26 mouse cellular contexts compared by ENCODE assay signal in genomic region chr9:44993268-44993667, GRCm38 (mm10). TPM values are rescaled to one million over a fixed set of nuclear protein-coding genes. Genes with fewer than 3 reads are reported as not detected.
A peak's percentile ranks its signal among the peaks of the same experiment; 100 is the strongest.
DNase-seq lines count a peak whose midpoint lies in the region; ATAC-seq and TF ChIP-seq lines count a peak whose summit lies in the region.
"Had no signal": no experiment of that assay in that cellular context is flagged by ENCODE, and none has a peak within 500 bp of the region (broad histone marks: within the 10 kb centered on the region; RNA-seq: fewer than 3 reads in every experiment).

No protein-coding gene starts in this region.

- in situ Hi-C loops in Patski (cut with MboI; ENCODE audit: low pct_unique_long_range_greater_than_20kb), result no loop called here

- CTCF ChIA-PET in Patski (lab: Charles Lee), result interaction anchor here (1.7 kb wide), 1 partner anchor 8 kb away, joined by 3 read pairs; no protein-coding TSS in a partner anchor

- H3K36me3 ChIP-seq in MEL (ENCODE audit: control insufficient read depth in 1 of 2, insufficient read depth in 2 of 2, low read length in 2 of 2), result peaks cover 0 to 42% of the 10 kb centered on the region in 2 experiments; a peak in 2 of 4 replicates
- H3K36me3 ChIP-seq in heart, adult 2 months (ENCODE audit: control insufficient read depth, insufficient read depth, low read length), result no peaks in the 10 kb centered on the region
- H3K36me3 ChIP-seq: embryonic facial prominence, embryonic 13.5 days; forebrain, embryonic 12.5 days; G1E; hindbrain, embryonic 10.5 days; intestine, embryonic 15.5 days had no signal

- DNase-seq in 3T3-L1 (ENCODE audit: low read depth, low spot score), result peak; percentile 77
- peak; percentile 95 for DNase-seq in MEL (ENCODE audit: low read depth, low spot score)
- peak; percentile 61 for DNase-seq in Patski (ENCODE audit: low read depth, low spot score)
- DNase-seq in yolk sac, embryonic 10.5 days (ENCODE audit: low spot score), result no peak
- DNase-seq in heart, adult 2 months, result no peak
- DNase-seq: adrenal gland, postnatal 25 days; B cell, adult 2 months; cerebellum, adult 11 months; cerebellum, adult 8-10 months; cerebellum, postnatal 25 days; gastrocnemius, postnatal 25 days; kidney, adult 2 months had no signal

- 0 out of 2 replicates have a peak overlapping the region, but pooled peaks have one; percentile 19 for H3K9ac ChIP-seq in MEL (ENCODE audit: control insufficient read depth, low read depth, low read length, poor library complexity, severe bottlenecking)
- no peak overlapping the region for H3K9ac ChIP-seq in heart, adult 2 months (ENCODE audit: low read depth, low read length)
- H3K9ac ChIP-seq: embryonic facial prominence, embryonic 13.5 days; forebrain, embryonic 12.5 days; hindbrain, embryonic 14.5 days; intestine, embryonic 15.5 days had no signal

- H3K27me3 ChIP-seq in MEL (ENCODE audit: control insufficient read depth in 1 of 2, insufficient read depth in 2 of 2, low read length in 2 of 2), result no peaks in the 10 kb centered on the region
- H3K27me3 ChIP-seq in Patski, result peaks cover 42% of the 10 kb centered on the region
- no peaks in the 10 kb centered on the region for H3K27me3 ChIP-seq in heart, adult 2 months (ENCODE audit: control insufficient read depth, insufficient read depth, low read length)
- H3K27me3 ChIP-seq: intestine, embryonic 15.5 days had no signal

- TF ChIP-seq RAD21 in MEL (IDR thresholded peaks at IDR 0.05; ENCODE audit: low read depth, low read length), result no peak

- no peaks in the 10 kb centered on the region for H3K9me3 ChIP-seq in MEL (replicated peaks; ENCODE audit: insufficient read depth, low read length)
- H3K9me3 ChIP-seq: embryonic facial prominence, embryonic 13.5 days; forebrain, embryonic 12.5 days; G1E; hindbrain, embryonic 10.5 days; intestine, embryonic 15.5 days had no signal

- peaks cover 31 to 44% of the 10 kb centered on the region in 2 experiments for H3K4me1 ChIP-seq in MEL (ENCODE audit: control insufficient read depth in 1 of 2, insufficient read depth in 2 of 2, low read length in 2 of 2)
- no peaks in the 10 kb centered on the region for H3K4me1 ChIP-seq in heart, adult 2 months (ENCODE audit: control insufficient read depth, insufficient read depth, low read length)
- H3K4me1 ChIP-seq: embryonic facial prominence, embryonic 13.5 days; forebrain, embryonic 12.5 days; hindbrain, embryonic 10.5 days; intestine, embryonic 15.5 days had no signal

- 79% methylated on average over 2 of the region's 2 CpGs for WGBS in heart, adult 2 months

- no peak for TF ChIP-seq CTCF in MEL (IDR thresholded peaks at IDR 0.05 in 2 of 3, conservative IDR thresholded peaks at IDR 0.05 in 1 of 3; ENCODE audit: control insufficient read depth in 1 of 3, insufficient read depth in 1 of 3, low read depth in 2 of 3, low read length in 3 of 3, poor library complexity in 1 of 3, severe bottlenecking in 1 of 3)
- no peak for TF ChIP-seq CTCF in Patski (IDR thresholded peaks at IDR 0.05)
- no peak for TF ChIP-seq CTCF in heart, adult 2 months (IDR thresholded peaks at IDR 0.05)

- POLR2A ChIA-PET in Patski (lab: Charles Lee), result interaction anchor here (0.9 kb wide), 1 partner anchor 14 kb away, joined by 3 read pairs; no protein-coding TSS in a partner anchor

- TF ChIP-seq EP300 in MEL (IDR thresholded peaks at IDR 0.05; ENCODE audit: low read depth in 1 of 2, low read length in 2 of 2), result peak; percentile 82
- no peak for TF ChIP-seq EP300 in heart, adult 2 months (IDR thresholded peaks at IDR 0.05; ENCODE audit: insufficient read depth, low read depth, low read length)

- H3K4me3 ChIP-seq in MEL (ENCODE audit: control insufficient read depth in 1 of 2, insufficient read depth in 1 of 2, low read depth in 2 of 2, low read length in 2 of 2), result peak overlapping the region in 1 of 2 experiments; percentile 44; a peak in 2 of 4 replicates
- no peak overlapping the region for H3K4me3 ChIP-seq in heart, adult 2 months
- H3K4me3 ChIP-seq: embryonic facial prominence, embryonic 13.5 days; forebrain, embryonic 12.5 days; hindbrain, embryonic 10.5 days; intestine, embryonic 15.5 days had no signal

- intact Hi-C loops in heart, adult 2 months (cut with DNase I), result no loop called here

- peak overlapping the region; percentile 92 for H3K27ac ChIP-seq in MEL (ENCODE audit: control insufficient read depth, low read depth, low read length)
- H3K27ac ChIP-seq in heart, adult 2 months, result no peak overlapping the region
- H3K27ac ChIP-seq: embryonic facial prominence, embryonic 13.5 days; forebrain, embryonic 12.5 days; hindbrain, embryonic 10.5 days; hindbrain, embryonic 14.5 days; intestine, embryonic 15.5 days had no signal

- no peaks in the 10 kb centered on the region for H3K79me2 ChIP-seq in MEL (ENCODE audit: control insufficient read depth, insufficient read depth, low read length, poor library complexity)
- H3K79me2 ChIP-seq in heart, adult 2 months (replicated peaks; ENCODE audit: control insufficient read depth, insufficient read depth, low read length), result no peaks in the 10 kb centered on the region

- no peak for TF ChIP-seq POLR2A in MEL (IDR thresholded peaks at IDR 0.05; ENCODE audit: control insufficient read depth in 1 of 2, insufficient read depth in 1 of 2, low read depth in 1 of 2, low read length in 2 of 2, poor library complexity in 1 of 2)
- no peak for TF ChIP-seq POLR2A in heart, adult 2 months (IDR thresholded peaks at IDR 0.05; ENCODE audit: insufficient read depth, low read depth, low read length)

- ATAC-seq in Patski, result no peak
- 0 out of 2 replicates have a peak, but pooled peaks have one; percentile 47 for ATAC-seq in megakaryocyte-erythroid progenitor cell, adult 5-6 weeks (replicated peaks; ENCODE audit: low FRiP score, low TSS enrichment, poor library complexity, severe bottlenecking)
- ATAC-seq: CD4-positive, CD25-positive, alpha-beta regulatory T cell, adult 4 months; forebrain, embryonic 16.5 days; intestine, embryonic 15.5 days had no signal

TF ChIP-seq in MEL, 35 proteins besides CTCF, POLR2A, EP300 and RAD21 (continues in another document):
- TF ChIP-seq MAFK (IDR thresholded peaks at IDR 0.05; ENCODE audit: borderline replicate concordance, low read depth, low read length), result 0 out of 2 replicates have a peak, but pooled peaks have one; percentile 58
- no peak for TF ChIP-seq USF2 (IDR thresholded peaks at IDR 0.05; ENCODE audit: borderline replicate concordance in 1 of 2, insufficient read depth in 1 of 2, low read depth in 1 of 2, low read length in 2 of 2)
- 0 out of 2 replicates have a peak, but pooled peaks have one; percentile 25 for TF ChIP-seq BHLHE40 (IDR thresholded peaks at IDR 0.05; ENCODE audit: borderline replicate concordance, low read depth, low read length)
- TF ChIP-seq ETS1 (IDR thresholded peaks at IDR 0.05; ENCODE audit: low read depth, low read length), result peak; percentile 92
- TF ChIP-seq SMC3 (IDR thresholded peaks at IDR 0.05; ENCODE audit: low read depth, low read length), result peak; percentile 12; the same call in 1 of the 2 replicates
- TF ChIP-seq TCF12 (IDR thresholded peaks at IDR 0.05; ENCODE audit: low read depth, low read length), result peak; percentile 61; the same call in 1 of the 2 replicates
- TF ChIP-seq MYC (IDR thresholded peaks at IDR 0.05; ENCODE audit: low read depth, low read length), result 0 out of 2 replicates have a peak, but pooled peaks have one; percentile 29

RNA-seq across cellular contexts. Expression of gene Cd3d, which starts 11.7 kb away (rescaled TPM):
- 0.10 TPM in 1 of 2 replicates, not detected in the other for total RNA-seq in MEL (2012; rRNA removed)
- polyA plus RNA-seq in MEL (2012; ENCODE audit: insufficient read depth in 1 of 2, insufficient read length in 2 of 2, low read depth in 1 of 2, low replicate concordance in 2 of 2, missing spikeins in 1 of 2) (not detected), Patski (2021) (not detected)
- total RNA-seq in megakaryocyte-erythroid progenitor cell, adult 5-6 weeks (2014; fragmentation: Nextera tagmentation), result 5.5 and 24.0 TPM in 2 replicates
- not detected in 2 replicates for total RNA-seq in megakaryocyte-erythroid progenitor cell, adult 5-6 weeks (2017)
- total RNA-seq in heart, adult 2 months (2021), result under 1 TPM in 1 of 2 experiments, not detected in 1; 0.66 TPM
- polyA plus RNA-seq in heart, adult 2 months (2012; rRNA removed), result 0.29 and 0.92 TPM in 2 replicates
- total RNA-seq: adrenal gland, postnatal 25 days; G1E; gastrocnemius, adult 18-20 months; gastrocnemius, postnatal 25 days had no signal
- polyA plus RNA-seq: embryonic facial prominence, embryonic 13.5 days; forebrain, embryonic 12.5 days; forebrain, embryonic 16.5 days; G1E; heart, embryonic 14.5 days; hindbrain, embryonic 10.5 days; hindbrain, embryonic 14.5 days; intestine, embryonic 15.5 days had no signal

RNA-seq across cellular contexts. Expression of gene Cd3g, which starts 13.0 kb away (rescaled TPM):
- 0.35 and 0.42 TPM in 2 replicates for total RNA-seq in MEL (2012; rRNA removed)
- under 1 TPM in 1 of 2 experiments, not detected in 1; 0.47 TPM for polyA plus RNA-seq in MEL (2012; ENCODE audit: insufficient read depth in 1 of 2, insufficient read length in 2 of 2, low read depth in 1 of 2, low replicate concordance in 2 of 2, missing spikeins in 1 of 2)
- polyA plus RNA-seq in Patski (2021), result not detected
- total RNA-seq in megakaryocyte-erythroid progenitor cell, adult 5-6 weeks (2014; fragmentation: Nextera tagmentation), result 2.3 and 17.7 TPM in 2 replicates
- 2.6 and 14.6 TPM in 2 replicates for total RNA-seq in megakaryocyte-erythroid progenitor cell, adult 5-6 weeks (2017)
- total RNA-seq in heart, adult 2 months (2021), result under 1 TPM; 0.25 to 0.39 TPM
- 0.64 and 1.5 TPM in 2 replicates for polyA plus RNA-seq in heart, adult 2 months (2012; rRNA removed)
- total RNA-seq: gastrocnemius, adult 18-20 months; granulocyte monocyte progenitor cell, adult 5-6 weeks; heart, postnatal 25 days had no signal
- polyA plus RNA-seq: forebrain, embryonic 16.5 days; frontal cortex, adult 2 months; hindbrain, embryonic 10.5 days; hindbrain, embryonic 14.5 days had no signal

RNA-seq across cellular contexts. Expression of gene Cd3e, which starts 16.2 kb away (rescaled TPM):
- not detected in 2 replicates for total RNA-seq in MEL (2012; rRNA removed)
- polyA plus RNA-seq in MEL (2012; ENCODE audit: insufficient read depth in 1 of 2, insufficient read length in 2 of 2, low read depth in 1 of 2, low replicate concordance in 2 of 2, missing spikeins in 1 of 2) (not detected), Patski (2021) (not detected)
- total RNA-seq in megakaryocyte-erythroid progenitor cell, adult 5-6 weeks (2014; fragmentation: Nextera tagmentation), result 10.5 and 20.5 TPM in 2 replicates
- total RNA-seq in megakaryocyte-erythroid progenitor cell, adult 5-6 weeks (2017), result not detected in 2 replicates
- under 1 TPM; 0.21 to 0.66 TPM for total RNA-seq in heart, adult 2 months (2021)
- 0.32 and 1.5 TPM in 2 replicates for polyA plus RNA-seq in heart, adult 2 months (2012; rRNA removed)
- total RNA-seq: gastrocnemius, adult 18-20 months; granulocyte monocyte progenitor cell, adult 5-6 weeks had no signal
- polyA plus RNA-seq: embryonic facial prominence, embryonic 13.5 days; forebrain, embryonic 12.5 days; forebrain, embryonic 16.5 days; G1E; heart, embryonic 14.5 days; hindbrain, embryonic 10.5 days had no signal

RNA-seq across cellular contexts. Expression of gene Ube4a, which starts 27.9 kb away (rescaled TPM):
- total RNA-seq in MEL (2012; rRNA removed), result 23.3 and 24.2 TPM in 2 replicates
- polyA plus RNA-seq in MEL (2012; ENCODE audit: insufficient read depth in 1 of 2, insufficient read length in 2 of 2, low read depth in 1 of 2, low replicate concordance in 2 of 2, missing spikeins in 1 of 2), result 10 to 100 TPM; 32.8 to 37.9 TPM
- 44.1 TPM for polyA plus RNA-seq in Patski (2021)
- 58.0 and 64.3 TPM in 2 replicates for total RNA-seq in megakaryocyte-erythroid progenitor cell, adult 5-6 weeks (2014; fragmentation: Nextera tagmentation)
- total RNA-seq in megakaryocyte-erythroid progenitor cell, adult 5-6 weeks (2017), result 40.6 and 50.2 TPM in 2 replicates
- 10 to 100 TPM; 36.1 to 39.6 TPM for total RNA-seq in heart, adult 2 months (2021)
- 8.4 and 17.0 TPM in 2 replicates for polyA plus RNA-seq in heart, adult 2 months (2012; rRNA removed)

RNA-seq across cellular contexts. Expression of gene Mpzl2, which starts 46.3 kb away (rescaled TPM):
- 0.08 and 0.16 TPM in 2 replicates for total RNA-seq in MEL (2012; rRNA removed)
- polyA plus RNA-seq in MEL (2012; ENCODE audit: insufficient read depth in 1 of 2, insufficient read length in 2 of 2, low read depth in 1 of 2, low replicate concordance in 2 of 2, missing spikeins in 1 of 2), result under 1 TPM in 1 of 2 experiments, not detected in 1; 0.39 TPM
- not detected for polyA plus RNA-seq in Patski (2021)
- 0.77 TPM in 1 of 2 replicates, not detected in the other for total RNA-seq in megakaryocyte-erythroid progenitor cell, adult 5-6 weeks (2014; fragmentation: Nextera tagmentation)
- not detected in 2 replicates for total RNA-seq in megakaryocyte-erythroid progenitor cell, adult 5-6 weeks (2017)
- total RNA-seq in heart, adult 2 months (2021), result 1 to 10 TPM in 1 of 2 experiments, under 1 TPM in 1; 0.77 to 1.2 TPM
- polyA plus RNA-seq in heart, adult 2 months (2012; rRNA removed), result 1.6 and 1.8 TPM in 2 replicates
- total RNA-seq: granulocyte monocyte progenitor cell, adult 5-6 weeks had no signal
- polyA plus RNA-seq: G1E had no signal

Comparison
In these comparisons a context has a peak if more than half of its experiments do, and no peak if none do; other contexts are left out.
1. DNase-seq: peak in 3T3-L1 (single experiment), MEL (single experiment) and Patski (single experiment); none in yolk sac, embryonic 10.5 days (single experiment) and heart, adult 2 months (0 of 2).